ENCODE assay signal across 15 mouse cellular contexts in genomic region chr2:160587015-160587835, GRCm38 (mm10). TPM values are rescaled to one million over a fixed set of nuclear protein-coding genes. Genes with fewer than 3 reads are reported as not detected.
DNase-seq lines count a peak whose midpoint lies in the region; ATAC-seq and TF ChIP-seq lines count a peak whose summit lies in the region.
"Had no signal": no experiment of that assay in that cellular context is flagged by ENCODE, and none has a peak within 500 bp of the region (broad histone marks: within the 10 kb centered on the region; RNA-seq: fewer than 3 reads in every experiment).

No protein-coding gene starts in this region.

- peak; percentile 45 for DNase-seq in intestine, embryonic 14.5 days (ENCODE audit: low spot score)
- no peak for DNase-seq in lung, embryonic 14.5 days
- DNase-seq in lung, adult 18-20 months = no peak
- no peak for DNase-seq in MEL (ENCODE audit: low read depth, low spot score)
- DNase-seq in ovary, postnatal 10 days (ENCODE audit: low spot score) = no peak
- DNase-seq: adrenal gland, adult 8-10 months; cerebellum, postnatal 10 days; gastrocnemius, postnatal 14 days; kidney, adult 8-10 months had no signal

- no peaks in the 10 kb centered on the region for H3K9me3 ChIP-seq in intestine, embryonic 14.5 days (ENCODE audit: control insufficient read depth, low read length)
- no peaks in the 10 kb centered on the region for H3K9me3 ChIP-seq in intestine, embryonic 15.5 days
- H3K9me3 ChIP-seq in lung, embryonic 14.5 days (ENCODE audit: low read depth, low read length) = no peaks in the 10 kb centered on the region
- H3K9me3 ChIP-seq in MEL (replicated peaks; ENCODE audit: insufficient read depth, low read length) = no peaks in the 10 kb centered on the region
- no peaks in the 10 kb centered on the region for H3K9me3 ChIP-seq in hindbrain, embryonic 13.5 days
- H3K9me3 ChIP-seq: midbrain, embryonic 10.5 days had no signal

- TF ChIP-seq RAD21 in MEL (IDR thresholded peaks at IDR 0.05; ENCODE audit: low read depth, low read length) = no peak

- no peaks in the 10 kb centered on the region for H3K79me2 ChIP-seq in MEL (ENCODE audit: control insufficient read depth, insufficient read depth, low read length, poor library complexity)

- H3K27ac ChIP-seq in intestine, embryonic 14.5 days (ENCODE audit: low read depth) = no peak overlapping the region
- H3K27ac ChIP-seq in intestine, embryonic 15.5 days = no peak overlapping the region
- H3K27ac ChIP-seq in lung, embryonic 14.5 days (ENCODE audit: low read depth) = no peak overlapping the region
- no peak overlapping the region for H3K27ac ChIP-seq in MEL (ENCODE audit: control insufficient read depth, low read depth, low read length)
- H3K27ac ChIP-seq in hindbrain, embryonic 13.5 days = no peak overlapping the region
- H3K27ac ChIP-seq: midbrain, embryonic 10.5 days had no signal

- H3K4me3 ChIP-seq in intestine, embryonic 14.5 days (ENCODE audit: low read depth, low read length) = no peak overlapping the region
- H3K4me3 ChIP-seq in intestine, embryonic 15.5 days (replicated peaks) = no peak overlapping the region
- H3K4me3 ChIP-seq in lung, embryonic 14.5 days (ENCODE audit: low read depth, low read length) = no peak overlapping the region
- H3K4me3 ChIP-seq in MEL (ENCODE audit: control insufficient read depth in 1 of 2, insufficient read depth in 1 of 2, low read depth in 2 of 2, low read length in 2 of 2) = no peak overlapping the region
- H3K4me3 ChIP-seq in hindbrain, embryonic 13.5 days = no peak overlapping the region
- H3K4me3 ChIP-seq: erythroblast, embryonic 14.5 days; midbrain, embryonic 10.5 days; myocyte had no signal

- H3K27me3 ChIP-seq in intestine, embryonic 14.5 days (replicated peaks; ENCODE audit: control insufficient read depth, insufficient read depth, low read length) = peaks cover 9% of the 10 kb centered on the region; the same call in 1 of the 2 replicates
- H3K27me3 ChIP-seq in intestine, embryonic 15.5 days (replicated peaks) = peaks cover 5% of the 10 kb centered on the region; the same call in 1 of the 2 replicates
- H3K27me3 ChIP-seq in lung, embryonic 14.5 days (ENCODE audit: insufficient read depth, low read length) = no peaks in the 10 kb centered on the region
- no peaks in the 10 kb centered on the region for H3K27me3 ChIP-seq in MEL (ENCODE audit: control insufficient read depth in 1 of 2, insufficient read depth in 2 of 2, low read length in 2 of 2)
- peaks cover 54% of the 10 kb centered on the region for H3K27me3 ChIP-seq in hindbrain, embryonic 13.5 days

- WGBS in intestine, embryonic 14.5 days = 48% methylated on average over 9 of the region's 9 CpGs
- WGBS in intestine, embryonic 15.5 days = 50% methylated on average over 9 of the region's 9 CpGs
- 69% methylated on average over 9 of the region's 9 CpGs for WGBS in lung, embryonic 14.5 days
- 81% methylated on average over 9 of the region's 9 CpGs for WGBS in hindbrain, embryonic 13.5 days

- no peak overlapping the region for H3K4me2 ChIP-seq in intestine, embryonic 14.5 days (ENCODE audit: low read length)
- no peak overlapping the region for H3K4me2 ChIP-seq in intestine, embryonic 15.5 days (replicated peaks)
- H3K4me2 ChIP-seq in lung, embryonic 14.5 days = no peak overlapping the region
- no peak overlapping the region for H3K4me2 ChIP-seq in hindbrain, embryonic 13.5 days

- TF ChIP-seq EP300 in MEL (IDR thresholded peaks at IDR 0.05; ENCODE audit: low read depth in 1 of 2, low read length in 2 of 2) = no peak

- H3K4me1 ChIP-seq in intestine, embryonic 14.5 days (replicated peaks; ENCODE audit: control insufficient read depth, insufficient read depth, low read length) = no peaks in the 10 kb centered on the region
- no peaks in the 10 kb centered on the region for H3K4me1 ChIP-seq in intestine, embryonic 15.5 days (replicated peaks)
- no peaks in the 10 kb centered on the region for H3K4me1 ChIP-seq in lung, embryonic 14.5 days (ENCODE audit: insufficient read depth)
- no peaks in the 10 kb centered on the region for H3K4me1 ChIP-seq in MEL (ENCODE audit: control insufficient read depth in 1 of 2, insufficient read depth in 2 of 2, low read length in 2 of 2)
- H3K4me1 ChIP-seq in hindbrain, embryonic 13.5 days (replicated peaks) = peaks cover 32% of the 10 kb centered on the region

- H3K36me3 ChIP-seq in intestine, embryonic 14.5 days (ENCODE audit: control insufficient read depth, insufficient read depth, low read length) = no peaks in the 10 kb centered on the region
- H3K36me3 ChIP-seq in intestine, embryonic 15.5 days = no peaks in the 10 kb centered on the region
- no peaks in the 10 kb centered on the region for H3K36me3 ChIP-seq in lung, embryonic 14.5 days (ENCODE audit: insufficient read depth)
- no peaks in the 10 kb centered on the region for H3K36me3 ChIP-seq in MEL (ENCODE audit: control insufficient read depth in 1 of 2, insufficient read depth in 2 of 2, low read length in 2 of 2)
- no peaks in the 10 kb centered on the region for H3K36me3 ChIP-seq in hindbrain, embryonic 13.5 days
- H3K36me3 ChIP-seq: midbrain, embryonic 10.5 days had no signal

- peak; percentile 37 for TF ChIP-seq CTCF in lung, embryonic 14.5 days (IDR thresholded peaks at IDR 0.05; ENCODE audit: low read depth)
- peak; percentile 32 to 51 (median 38) for TF ChIP-seq CTCF in MEL (IDR thresholded peaks at IDR 0.05 in 2 of 3, conservative IDR thresholded peaks at IDR 0.05 in 1 of 3; ENCODE audit: control insufficient read depth in 1 of 3, insufficient read depth in 1 of 3, low read depth in 2 of 3, low read length in 3 of 3, poor library complexity in 1 of 3, severe bottlenecking in 1 of 3)

- no peak for TF ChIP-seq POLR2A in MEL (IDR thresholded peaks at IDR 0.05; ENCODE audit: control insufficient read depth in 1 of 2, insufficient read depth in 1 of 2, low read depth in 1 of 2, low read length in 2 of 2, poor library complexity in 1 of 2)

- no peak for ATAC-seq in intestine, embryonic 14.5 days (replicated peaks; ENCODE audit: low FRiP score, low TSS enrichment, low read depth)
- no peak for ATAC-seq in intestine, embryonic 15.5 days
- ATAC-seq in lung, embryonic 14.5 days (ENCODE audit: insufficient read depth) = no peak
- ATAC-seq in megakaryocyte progenitor cell, adult 5-6 weeks (replicated peaks; ENCODE audit: poor library complexity) = 0 out of 2 replicates have a peak, but pooled peaks have one; percentile 50
- no peak for ATAC-seq in hindbrain, embryonic 13.5 days (ENCODE audit: low FRiP score)

- H3K9ac ChIP-seq in intestine, embryonic 14.5 days (ENCODE audit: low read length) = no peak overlapping the region
- no peak overlapping the region for H3K9ac ChIP-seq in intestine, embryonic 15.5 days
- no peak overlapping the region for H3K9ac ChIP-seq in lung, embryonic 14.5 days
- H3K9ac ChIP-seq in MEL (ENCODE audit: control insufficient read depth, low read depth, low read length, poor library complexity, severe bottlenecking) = no peak overlapping the region
- no peak overlapping the region for H3K9ac ChIP-seq in hindbrain, embryonic 13.5 days

TF ChIP-seq in MEL, 35 proteins besides CTCF, POLR2A, EP300 and RAD21:
- TF ChIP-seq SMC3 (IDR thresholded peaks at IDR 0.05; ENCODE audit: low read depth, low read length) (0 out of 2 replicates have a peak, but pooled peaks have one; percentile 6), MAX (IDR thresholded peaks at IDR 0.05; ENCODE audit: low read length) (no peak)

RNA-seq across cellular contexts. Expression of gene Top1, which starts 58.5 kb away (rescaled TPM):
- 69.1 and 76.2 TPM in 2 replicates for polyA plus RNA-seq in intestine, embryonic 14.5 days (2014; fragmentation: Nextera tagmentation; extraction: Ambion mirVana)
- polyA plus RNA-seq in intestine, embryonic 15.5 days (2015; fragmentation: Nextera tagmentation; extraction: Ambion mirVana) = 61.5 and 65.3 TPM in 2 replicates
- 77.6 and 83.0 TPM in 2 replicates for polyA plus RNA-seq in lung, embryonic 14.5 days (2014; fragmentation: Nextera tagmentation; extraction: Ambion mirVana)
- 33.5 and 36.5 TPM in 2 replicates for total RNA-seq in MEL (2012; rRNA removed)
- 100 to 1,000 TPM in 1 of 2 experiments, 10 to 100 TPM in 1; 73.3 to 123 TPM for polyA plus RNA-seq in MEL (2012; ENCODE audit: insufficient read depth in 1 of 2, insufficient read length in 2 of 2, low read depth in 1 of 2, low replicate concordance in 2 of 2, missing spikeins in 1 of 2)
- 119 and 120 TPM in 2 replicates for total RNA-seq in megakaryocyte progenitor cell, adult 5-6 weeks (2015)
- total RNA-seq in megakaryocyte progenitor cell, adult 5-6 weeks (2017) = 149 and 151 TPM in 2 replicates
- 98.4 and 98.6 TPM in 2 replicates for polyA plus RNA-seq in hindbrain, embryonic 13.5 days (2015; fragmentation: Nextera tagmentation; extraction: Ambion mirVana)
